Mouse (Mus musculus): Measurements from ENCODE around the gene Cdkn1c. TPM values are rescaled to one million over a fixed set of nuclear protein-coding genes. Genes with fewer than 3 reads are reported as not detected.
A peak's percentile ranks its signal among the peaks of the same experiment; 100 is the strongest.

Cdkn1c gene
- total RNA-seq, 2 experiments from 2014 or later = 13.2 to 18.5 TPM

DNA sequence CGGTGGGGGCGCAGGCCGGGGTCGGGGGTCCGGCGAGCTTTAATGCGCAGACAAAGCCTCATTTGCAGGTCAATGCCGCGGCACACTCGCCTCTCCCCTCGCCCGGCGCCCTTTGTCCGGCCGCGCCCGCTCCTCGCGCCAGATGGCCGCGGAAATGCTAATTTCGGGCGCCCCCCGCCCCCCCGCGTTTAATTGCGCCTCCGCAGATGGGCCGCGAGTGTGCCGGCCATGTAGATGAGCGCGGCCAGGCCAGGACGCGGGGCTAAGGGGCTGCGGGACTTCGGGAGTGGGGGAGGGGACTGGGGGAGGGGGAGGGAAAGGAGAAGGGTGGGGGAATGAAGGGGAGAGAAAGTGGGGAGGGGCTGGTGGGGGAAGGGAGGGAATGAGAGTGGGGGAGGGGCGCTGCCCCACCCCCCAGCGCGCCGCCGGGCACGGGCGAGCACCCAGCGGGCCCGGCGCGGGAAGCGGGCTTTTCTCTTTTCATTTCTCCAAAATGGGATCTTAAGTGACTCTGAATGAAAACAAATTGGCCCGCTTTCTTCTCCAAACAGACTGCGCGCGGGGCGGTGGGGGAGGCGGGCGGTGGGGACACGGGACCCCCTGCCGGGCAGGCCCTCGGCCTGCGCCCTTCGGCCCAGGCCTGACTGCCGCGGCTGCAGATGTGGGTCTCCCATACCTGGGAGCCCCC is 22.8 kb downstream of the Cdkn1c start:
- DNase-seq (ENCODE audit: low spot score in 2 of 2) = no peak

DNA sequence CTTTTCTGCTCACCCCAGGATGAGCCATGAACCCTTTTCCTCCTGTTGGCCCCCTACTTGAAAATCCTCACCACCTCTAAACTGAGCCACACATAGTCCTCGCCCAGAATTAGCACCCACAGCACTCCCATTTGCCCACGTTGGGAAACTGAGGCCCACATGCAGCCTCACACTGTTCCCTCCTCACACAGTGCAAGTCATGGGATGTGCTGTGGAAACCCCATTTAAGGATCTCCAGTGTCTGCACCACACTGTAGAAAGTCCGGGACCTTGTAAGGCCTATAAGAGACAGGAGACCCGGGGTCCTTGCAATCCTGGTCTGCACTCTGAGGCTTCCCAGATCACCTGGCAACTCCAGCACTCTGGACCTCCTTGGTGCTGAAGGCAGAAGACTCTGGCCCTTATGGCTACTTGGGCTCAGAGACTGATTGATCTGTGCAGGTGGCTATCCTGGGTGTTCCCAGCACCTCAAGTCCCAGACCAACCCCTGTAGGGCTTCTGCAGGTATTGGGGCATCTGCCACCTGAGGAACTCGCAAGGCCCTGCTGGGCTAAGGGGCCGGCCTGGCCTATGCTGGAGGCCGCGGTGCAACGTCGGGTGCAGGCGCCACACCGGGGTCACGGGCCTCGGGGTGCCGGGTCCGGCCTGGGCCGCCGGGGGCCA is 23.5 kb downstream of the Cdkn1c start:
- DNase-seq (ENCODE audit: low spot score in 2 of 2) = peak in 1 of 2 experiments; percentile 23

DNA sequence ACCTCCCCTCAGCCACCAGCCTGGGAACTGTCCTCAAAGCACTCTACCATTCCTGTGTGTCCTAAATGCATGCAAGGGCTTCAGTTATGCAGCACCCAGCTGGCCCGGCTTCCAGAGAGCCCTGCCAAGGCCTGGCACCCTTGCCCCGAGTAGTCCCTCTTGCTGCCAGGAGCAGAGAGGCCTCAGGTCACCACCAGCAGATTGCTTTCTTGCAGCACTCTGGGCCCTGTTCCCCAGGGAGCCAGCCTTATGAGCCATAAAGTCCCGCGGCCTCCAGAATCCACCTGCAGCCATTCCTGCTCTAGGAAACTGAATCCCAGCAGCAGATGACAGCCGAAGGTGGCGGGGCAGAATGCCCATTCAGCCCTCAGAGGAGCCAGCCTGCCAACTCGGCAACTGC is 27.5 kb downstream of the Cdkn1c start:
- DNase-seq (ENCODE audit: low spot score in 2 of 2) = peak; percentile 32 to 57

DNA sequence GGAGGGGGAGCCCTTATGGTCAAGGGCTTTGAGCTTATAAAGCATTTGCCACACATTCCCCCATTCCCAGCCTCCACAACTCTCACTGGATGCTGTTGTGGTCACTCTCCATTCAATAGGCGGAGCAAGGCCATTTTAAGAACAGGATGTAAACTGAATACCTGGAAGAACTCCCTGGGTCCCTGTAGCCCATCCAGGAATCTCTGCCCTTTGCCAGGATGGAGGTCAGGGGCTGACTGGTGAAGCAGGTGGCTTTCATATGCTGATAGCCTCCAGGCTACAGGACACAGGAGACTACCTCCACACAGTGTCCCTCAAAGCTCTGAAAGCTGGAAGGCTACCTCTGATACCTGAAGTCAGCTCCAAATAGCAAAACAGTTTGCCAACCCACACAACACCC is 28.2 kb downstream of the Cdkn1c start:
- no peak for DNase-seq (ENCODE audit: low spot score in 2 of 2)

DNA sequence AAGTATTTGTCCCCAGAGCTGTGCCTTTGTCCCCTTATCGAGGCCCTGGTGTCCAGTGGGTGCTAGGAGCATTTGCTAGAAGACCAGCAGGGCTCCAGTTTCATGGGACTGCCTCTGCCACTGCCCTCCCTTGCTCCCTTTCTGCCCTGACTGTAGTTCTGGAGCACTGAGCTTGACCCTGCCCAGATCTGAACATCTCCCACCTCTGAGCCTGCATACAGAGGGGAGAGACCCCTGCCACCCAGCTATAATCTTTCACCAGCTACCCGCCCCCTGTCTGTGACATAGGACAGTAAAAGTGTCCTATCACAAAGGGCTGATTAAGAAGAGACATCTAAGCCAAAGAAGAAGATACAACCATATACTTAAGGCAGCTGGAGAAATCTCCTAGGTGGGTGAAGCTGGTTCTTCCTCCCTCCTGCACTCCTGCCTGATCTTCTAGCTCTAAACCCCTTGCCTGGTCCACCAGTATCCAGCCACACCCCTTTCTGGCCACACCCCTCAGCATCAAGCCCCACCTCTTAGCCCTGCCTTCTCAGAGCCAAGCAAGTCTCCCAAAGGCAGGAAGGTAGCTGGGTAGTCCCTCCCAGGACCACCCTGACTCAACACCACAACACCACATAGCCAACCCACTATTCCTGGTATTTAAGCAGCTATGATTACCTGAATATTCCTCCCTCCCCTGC is 31.9 kb downstream of the Cdkn1c start:
- DNase-seq (ENCODE audit: low spot score in 2 of 2) = no peak

DNA sequence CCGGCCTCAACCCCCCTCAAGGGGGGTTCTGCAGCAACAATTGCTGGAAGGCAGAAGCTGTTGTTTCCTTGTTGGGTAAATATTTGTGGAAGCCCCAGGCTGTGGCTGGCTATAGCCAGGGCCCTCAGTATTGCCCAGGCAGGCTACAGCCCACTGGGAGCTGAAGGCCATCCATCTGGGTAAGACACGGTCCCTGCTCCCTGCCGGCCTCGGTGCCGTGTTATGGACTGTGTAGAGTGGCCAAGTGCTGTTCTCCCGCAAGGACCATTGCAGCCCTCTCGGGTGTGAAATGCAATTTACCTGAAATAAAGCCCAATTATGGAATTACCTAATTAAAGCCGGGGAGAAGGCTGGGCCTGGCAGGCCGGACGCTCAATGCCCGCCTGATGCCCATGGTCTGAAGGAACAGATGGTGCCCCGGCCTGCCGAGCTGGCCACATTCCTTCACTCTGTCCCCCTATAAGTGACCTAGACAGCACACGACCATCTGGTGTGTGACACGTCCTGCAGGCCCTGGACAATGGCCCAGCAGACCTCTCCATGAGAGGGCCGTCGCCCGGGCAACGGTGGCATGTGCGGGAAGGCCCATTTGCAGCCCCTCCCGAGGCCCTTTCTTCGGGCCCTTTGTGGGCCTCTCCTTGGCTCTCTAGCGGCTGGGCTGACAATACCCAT is 32.6 kb downstream of the Cdkn1c start:
- DNase-seq (ENCODE audit: low spot score in 2 of 2) = no peak

DNA sequence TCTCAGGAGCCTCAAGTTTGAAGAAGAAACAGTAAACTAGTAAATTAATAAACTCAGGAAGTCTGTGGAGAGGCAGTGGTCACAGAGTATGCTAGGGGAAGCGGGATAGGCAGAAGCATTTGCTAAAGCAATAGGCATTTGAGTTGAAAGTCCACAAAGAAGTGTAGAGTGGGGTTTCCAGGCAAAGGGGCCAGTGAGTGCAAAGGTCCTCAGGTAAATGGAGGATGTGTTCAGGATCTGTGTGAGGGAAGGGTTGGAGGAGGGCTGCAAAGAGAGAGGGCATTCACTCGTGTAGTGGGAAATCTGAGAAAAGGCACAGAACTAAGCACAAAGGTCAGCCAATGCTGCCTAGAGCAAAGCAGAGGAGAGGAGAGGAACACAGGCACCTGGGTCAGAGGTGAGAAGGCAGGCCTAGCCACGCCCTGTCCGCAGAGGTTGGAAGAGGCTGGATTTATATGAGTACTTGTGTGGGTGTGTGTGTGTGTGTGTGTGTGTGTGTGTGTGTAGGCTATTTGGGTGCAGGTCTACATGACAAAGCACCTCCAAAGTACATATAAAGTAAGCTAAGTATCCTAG is 41.2 kb downstream of the Cdkn1c start:
- no peak for DNase-seq (ENCODE audit: low spot score in 2 of 2)

DNA sequence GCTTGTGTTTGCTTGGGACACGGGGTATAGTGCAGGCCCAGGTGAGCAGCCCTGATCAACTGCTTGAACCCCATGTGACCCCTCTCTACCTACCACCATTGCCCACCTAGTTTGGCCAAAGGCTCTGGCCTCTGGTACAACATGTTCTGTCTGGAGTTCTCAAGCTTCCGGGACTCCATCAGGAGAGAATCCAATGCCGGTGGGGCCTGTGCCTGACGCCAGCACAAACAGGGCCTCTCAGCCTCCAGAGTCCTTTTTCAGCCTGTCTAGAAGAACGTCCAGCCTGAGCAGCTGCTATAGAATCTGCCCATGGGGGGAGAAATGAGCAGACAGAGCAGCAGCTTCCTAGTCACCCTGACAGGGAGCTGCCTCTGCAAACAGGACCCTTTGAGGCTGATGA is 43.0 kb downstream of the Cdkn1c start:
- no peak for DNase-seq (ENCODE audit: low spot score in 2 of 2)

DNA sequence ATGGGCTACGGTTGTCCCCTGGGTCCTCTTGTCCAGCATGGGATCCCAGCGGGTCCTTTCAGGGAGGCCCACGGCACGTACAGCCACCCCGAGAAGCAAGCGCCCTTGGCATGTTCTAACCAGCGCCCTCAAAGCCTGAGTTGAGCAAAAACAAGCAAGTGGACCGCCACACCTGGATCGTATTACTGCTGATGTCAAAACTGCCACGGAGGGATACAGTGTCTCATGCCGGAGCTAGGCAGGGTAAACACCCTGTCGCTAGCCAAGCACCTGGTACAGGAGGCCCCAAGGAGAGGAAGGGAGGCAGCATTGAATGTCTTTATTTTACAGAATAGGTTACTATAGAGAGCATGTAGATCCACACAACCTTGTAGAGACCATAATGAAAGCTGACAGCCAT is 44.4 kb downstream of the Cdkn1c start:
- no peak for DNase-seq (ENCODE audit: low spot score in 2 of 2)

DNA sequence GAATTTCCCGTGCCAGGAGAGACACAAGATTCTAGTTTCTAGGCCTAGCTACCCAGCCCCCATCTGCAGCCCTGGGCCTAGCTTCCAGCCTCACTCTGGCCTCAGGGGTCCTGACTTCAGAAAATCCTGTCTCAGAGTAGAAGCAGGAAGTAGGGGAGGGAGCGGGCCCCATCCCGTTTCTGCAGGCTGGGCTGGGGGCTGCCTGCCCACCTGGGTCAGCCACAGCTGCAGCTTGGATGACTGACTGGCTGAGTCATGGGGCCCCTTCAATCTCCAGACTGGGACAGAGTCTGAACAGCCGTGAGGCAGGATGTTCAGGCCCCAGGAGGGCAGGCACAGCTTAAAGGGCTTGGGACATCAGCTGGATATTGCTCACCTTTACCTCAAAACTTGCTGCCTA is 45.8 kb downstream of the Cdkn1c start:
- DNase-seq (ENCODE audit: low spot score in 2 of 2) = no peak

DNA sequence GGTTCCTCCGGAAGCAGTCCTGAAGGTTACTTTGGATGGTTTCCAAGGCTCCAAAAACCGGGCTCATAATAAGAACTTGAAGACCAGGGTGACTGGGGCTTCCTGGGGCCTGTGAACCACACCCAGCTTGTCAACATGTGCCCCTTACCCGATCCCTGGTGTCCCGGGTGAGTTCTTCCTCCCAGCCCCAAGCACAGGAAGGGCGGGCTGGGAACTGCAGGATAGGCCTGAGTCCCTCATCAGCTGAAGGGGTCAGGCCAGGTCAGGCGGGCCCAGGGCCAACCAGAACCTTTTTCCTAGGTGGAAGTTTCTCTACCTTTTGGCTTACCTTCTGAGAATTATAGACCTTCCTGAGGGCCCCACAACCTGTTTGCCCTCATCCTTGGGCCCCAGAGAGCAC is 48.2 kb downstream of the Cdkn1c start:
- DNase-seq (ENCODE audit: low spot score in 2 of 2) = no peak

DNA sequence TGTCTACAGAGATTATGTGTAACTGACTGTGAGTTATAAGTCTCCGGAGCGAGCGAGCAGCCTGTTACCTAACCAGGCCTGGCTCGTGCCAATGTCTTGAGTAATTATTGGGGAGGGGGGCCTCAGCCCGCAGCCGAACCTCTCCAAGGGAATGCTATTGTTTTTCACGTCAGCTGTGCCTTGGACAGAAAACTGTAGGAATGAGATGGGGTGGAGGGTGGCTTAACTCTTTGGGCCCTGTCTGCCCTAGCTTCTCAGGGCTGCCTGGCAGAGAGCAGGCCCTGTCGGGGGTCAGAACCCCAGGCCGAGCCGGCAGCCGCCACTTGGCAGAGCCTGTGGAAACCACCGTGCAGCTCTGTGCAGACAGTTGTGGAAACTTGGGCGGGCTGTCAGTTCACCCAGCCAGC is 52.2 kb downstream of the Cdkn1c start:
- no peak for DNase-seq (ENCODE audit: low spot score in 2 of 2)

Other genes with a start within 250 kb of the Cdkn1c start
- gene Slc22a18, start 12.7 kb upstream of the Cdkn1c start, total RNA-seq (2021) = under 1 TPM; 0.40 to 0.41 TPM
- not detected for gene Phlda2, start 42.1 kb upstream of the Cdkn1c start, total RNA-seq (2021)
- 100 to 1,000 TPM; 133 to 144 TPM for gene Nap1l4, start 88.1 kb upstream of the Cdkn1c start, total RNA-seq (2021)
- gene Cars, start 139.0 kb upstream of the Cdkn1c start, total RNA-seq (2021) = 10 to 100 TPM; 63.9 to 72.2 TPM
- under 1 TPM; 0.18 to 0.25 TPM for gene Tnfrsf26, start 167.7 kb upstream of the Cdkn1c start, total RNA-seq (2021)
- 1 to 10 TPM; 4.2 to 5.1 TPM for gene Tnfrsf22, start 188.6 kb upstream of the Cdkn1c start, total RNA-seq (2021)
- gene Tnfrsf23, start 224.8 kb upstream of the Cdkn1c start, total RNA-seq (2021) = 1 to 10 TPM; 2.1 to 2.3 TPM